Comparison of ENCODE assay signal across 9 mouse cellular contexts in the genomic region with DNA sequence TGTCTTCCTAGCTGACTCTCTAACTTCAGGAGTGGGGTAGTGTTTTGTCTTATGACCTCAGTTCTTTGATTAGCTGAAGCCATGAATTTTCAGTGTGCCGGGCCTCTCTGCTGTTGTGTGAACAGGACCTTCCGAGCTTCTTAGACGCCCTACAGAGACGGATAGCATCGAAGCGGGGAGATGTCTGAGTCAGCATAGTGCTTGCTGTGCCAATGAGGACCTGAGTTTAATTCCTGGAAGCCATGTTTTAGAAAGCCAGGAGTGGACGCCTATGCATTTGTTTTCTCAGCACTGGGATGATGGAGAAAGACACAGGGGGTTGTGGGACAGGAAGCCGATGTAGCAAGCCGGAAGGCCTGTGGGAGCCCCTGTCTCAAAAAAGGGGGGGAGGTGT.
DNase-seq lines count a peak whose midpoint lies in the region; ATAC-seq and TF ChIP-seq lines count a peak whose summit lies in the region.
"Had no signal": no experiment of that assay in that cellular context is flagged by ENCODE, and none has a peak within 500 bp of the region (broad histone marks: within the 10 kb centered on the region; RNA-seq: fewer than 3 reads in every experiment).

No protein-coding gene starts in this region.

- no peaks in the 10 kb centered on the region for H3K36me3 ChIP-seq in heart, embryonic 13.5 days
- no peaks in the 10 kb centered on the region for H3K36me3 ChIP-seq in ES-E14 (ENCODE audit: control insufficient read depth, insufficient read depth, low read length, poor library complexity, severe bottlenecking)
- no peaks in the 10 kb centered on the region for H3K36me3 ChIP-seq in forebrain, embryonic 13.5 days (ENCODE audit: poor library complexity, severe bottlenecking)
- H3K36me3 ChIP-seq in liver, postnatal 0 days (replicated peaks; ENCODE audit: insufficient read depth, low read length), result no peaks in the 10 kb centered on the region
- H3K36me3 ChIP-seq: liver, embryonic 15.5 days had no signal

- TF ChIP-seq EP300 in liver, postnatal 0 days (IDR thresholded peaks at IDR 0.05; ENCODE audit: low read depth), result no peak

- H3K9me3 ChIP-seq in heart, embryonic 13.5 days, result no peaks in the 10 kb centered on the region
- H3K9me3 ChIP-seq in ES-E14 (ENCODE audit: control insufficient read depth, insufficient read depth, low read depth, low read length), result no peaks in the 10 kb centered on the region
- no peaks in the 10 kb centered on the region for H3K9me3 ChIP-seq in forebrain, embryonic 13.5 days (replicated peaks)
- no peaks in the 10 kb centered on the region for H3K9me3 ChIP-seq in liver, postnatal 0 days (ENCODE audit: low read length)
- H3K9me3 ChIP-seq: liver, embryonic 15.5 days had no signal

- no peak for DNase-seq in heart, adult 11 months
- DNase-seq in ES-E14 (ENCODE audit: low read depth, low spot score), result no peak
- DNase-seq in liver, postnatal 0 days, result no peak
- DNase-seq in left cerebral cortex, adult 18-20 months (ENCODE audit: low spot score in 2 of 2), result no peak
- no peak for DNase-seq in Muller cell, postnatal 12 days (ENCODE audit: inconsistent ontology term)
- no peak for DNase-seq in adrenal gland, adult 8-10 months

- no peak for TF ChIP-seq CTCF in liver, postnatal 0 days (IDR thresholded peaks at IDR 0.05; ENCODE audit: low read depth)

- no peak overlapping the region for H3K4me3 ChIP-seq in heart, embryonic 13.5 days
- H3K4me3 ChIP-seq in ES-E14 (ENCODE audit: insufficient read depth in 1 of 2, low read depth in 1 of 2, low read length in 2 of 2, poor library complexity in 1 of 2, severe bottlenecking in 1 of 2), result no peak overlapping the region
- H3K4me3 ChIP-seq in forebrain, embryonic 13.5 days, result no peak overlapping the region
- H3K4me3 ChIP-seq in liver, postnatal 0 days (ENCODE audit: low read depth, low read length), result no peak overlapping the region
- H3K4me3 ChIP-seq: liver, embryonic 15.5 days had no signal

- no peak overlapping the region for H3K4me2 ChIP-seq in heart, embryonic 13.5 days
- no peak overlapping the region for H3K4me2 ChIP-seq in forebrain, embryonic 13.5 days
- no peak overlapping the region for H3K4me2 ChIP-seq in liver, postnatal 0 days (ENCODE audit: low read depth, low read length)
- H3K4me2 ChIP-seq: liver, embryonic 15.5 days had no signal

- peak overlapping the region; percentile 82 for H3K27ac ChIP-seq in heart, embryonic 13.5 days (replicated peaks)
- H3K27ac ChIP-seq in ES-E14 (ENCODE audit: insufficient read depth, low read depth, low read length, poor library complexity, severe bottlenecking), result no peak overlapping the region
- H3K27ac ChIP-seq in forebrain, embryonic 13.5 days, result no peak overlapping the region
- peak overlapping the region; percentile 61 for H3K27ac ChIP-seq in liver, postnatal 0 days (ENCODE audit: low read depth)
- H3K27ac ChIP-seq: liver, embryonic 15.5 days had no signal

- no peak for ATAC-seq in heart, embryonic 13.5 days (ENCODE audit: extremely low read depth, insufficient number of reproducible peaks, low FRiP score, low TSS enrichment)
- peak; percentile 45; the same call in 1 of the 2 replicates for ATAC-seq in forebrain, embryonic 13.5 days
- no peak for ATAC-seq in liver, postnatal 0 days

- 67% methylated on average over 9 of the region's 9 CpGs for WGBS in heart, embryonic 13.5 days
- 58% methylated on average over 9 of the region's 9 CpGs for WGBS in forebrain, embryonic 13.5 days
- 61% methylated on average over 9 of the region's 9 CpGs for WGBS in liver, postnatal 0 days (ENCODE audit: insufficient replicate concordance)

- H3K4me1 ChIP-seq in heart, embryonic 13.5 days, result peaks cover 26% of the 10 kb centered on the region
- H3K4me1 ChIP-seq in ES-E14 (ENCODE audit: control insufficient read depth in 2 of 2, insufficient read depth in 2 of 2, low read length in 2 of 2, poor library complexity in 1 of 2), result peaks cover 0 to 7% of the 10 kb centered on the region in 2 experiments; a peak in 1 of 4 replicates
- peaks cover 23% of the 10 kb centered on the region for H3K4me1 ChIP-seq in forebrain, embryonic 13.5 days
- H3K4me1 ChIP-seq in liver, postnatal 0 days (ENCODE audit: insufficient read depth), result peaks cover 26% of the 10 kb centered on the region

- in situ Hi-C loops in ES-E14 (cut with MboI; ENCODE audit: low sequenced_read_pairs in 2 of 2, unreplicated experiment in 2 of 2), result no loop called here

- no peaks in the 10 kb centered on the region for H3K27me3 ChIP-seq in heart, embryonic 13.5 days (replicated peaks)
- no peaks in the 10 kb centered on the region for H3K27me3 ChIP-seq in forebrain, embryonic 13.5 days
- H3K27me3 ChIP-seq in liver, postnatal 0 days (ENCODE audit: insufficient read depth, low read length), result 0 out of 2 replicates have a peak, but pooled peaks cover 2% of the 10 kb centered on the region
- H3K27me3 ChIP-seq: liver, embryonic 15.5 days had no signal

- H3K9ac ChIP-seq in heart, embryonic 13.5 days, result no peak overlapping the region
- no peak overlapping the region for H3K9ac ChIP-seq in ES-E14 (ENCODE audit: insufficient read depth, low read depth, low read length, poor library complexity, severe bottlenecking)
- H3K9ac ChIP-seq in forebrain, embryonic 13.5 days, result no peak overlapping the region
- no peak overlapping the region for H3K9ac ChIP-seq in liver, postnatal 0 days (replicated peaks)
- H3K9ac ChIP-seq: liver, embryonic 15.5 days had no signal

TF ChIP-seq in ES-E14, 5 proteins besides CTCF, POLR2A, EP300 and RAD21:
- TF ChIP-seq HCFC1 (IDR thresholded peaks at IDR 0.05; ENCODE audit: borderline replicate concordance, insufficient read depth, low read length) (no peak), MAFK (IDR thresholded peaks at IDR 0.05; ENCODE audit: insufficient read depth, low read depth, low read length) (0 out of 2 replicates have a peak, but pooled peaks have one; percentile 18)

Comparison
In these comparisons a context has a peak if more than half of its experiments do, and no peak if none do; other contexts are left out.
1. H3K27ac ChIP-seq: peak in heart, embryonic 13.5 days (single experiment) and liver, postnatal 0 days (single experiment); none in ES-E14 (single experiment) and forebrain, embryonic 13.5 days (single experiment).